Mouse (Mus musculus) heart, adult 2 months (tissue): ENCODE data around the gene Apln.

Experiments
- CTCF ChIP-seq: fragments of 200-600 bp; IDR thresholded peaks from 2 replicates; pipeline ENCODE4 v1.8.1; 2022; ENCODE audit warnings: antibody characterized with exemption, mild to moderate bottlenecking, moderate library complexity
- EP300 ChIP-seq: fragments of 200-500 bp; IDR thresholded peaks from 2 replicates; pipeline ENCODE4 v1.6.1; 2011; ENCODE audit warnings: low read depth, low read length, control low read depth; ENCODE audit not compliant: insufficient read depth
- POLR2A ChIP-seq: fragments of 200-500 bp; IDR thresholded peaks from 2 replicates; pipeline ENCODE4 v1.6.1; 2011; ENCODE audit warnings: mild to moderate bottlenecking, low read depth, low read length, control low read depth; ENCODE audit not compliant: insufficient read depth

- TF ChIP-seq CTCF (no peak), POLR2A (no peak), EP300 (no peak)
These were observed 58.1 kb downstream of the Apln start for GRCm38 (mm10) chrX:47976551-47976950.
